Mouse (Mus musculus): ENCODE results near the gene Ada. TPM values are rescaled to one million over a fixed set of nuclear protein-coding genes. Genes with fewer than 3 reads are reported as not detected.
A peak's percentile ranks its signal among the peaks of the same experiment; 100 is the strongest.
"Not testable (repeated sequence)": the region's sequence is repeated elsewhere in the genome, so short reads cannot be mapped to it uniquely, and the experiment has no call there.

Gene Ada
- polyA plus RNA-seq, 1 experiment from 2014 or later: 3.5 TPM

GRCm38 (mm10) chr2:163697764-163698480, 52.1 kb downstream of the Ada start:
- no peaks in the 10 kb centered on the region for H3K9me3 ChIP-seq (ENCODE audit: control insufficient read depth, low read length)
- no peak overlapping the region for H3K9ac ChIP-seq (ENCODE audit: low read depth, low read length)
- peak overlapping the region; percentile 42; the same call in 1 of the 2 replicates for H3K27ac ChIP-seq (ENCODE audit: low read depth, low read length)
- no peak overlapping the region for H3K4me3 ChIP-seq (ENCODE audit: low read length)
- no peaks in the 10 kb centered on the region for H3K36me3 ChIP-seq (ENCODE audit: control insufficient read depth, insufficient read depth, low read length)
- H3K27me3 ChIP-seq (replicated peaks; ENCODE audit: control insufficient read depth, insufficient read depth, low read length): no peaks in the 10 kb centered on the region
- WGBS: 59% methylated on average over 14 of the region's 16 CpGs
- ATAC-seq: no peak
- no peak overlapping the region for H3K4me2 ChIP-seq (ENCODE audit: low read length)
- H3K4me1 ChIP-seq (ENCODE audit: control insufficient read depth, insufficient read depth, low read depth, low read length): peaks cover 2% of the 10 kb centered on the region; the same call in 1 of the 2 replicates

GRCm38 (mm10) chr2:163696763-163697162, 53.3 kb downstream of the Ada start:
- WGBS: 32% methylated on average over 2 of the region's 2 CpGs
- ATAC-seq: no peak
- no peak overlapping the region for H3K4me3 ChIP-seq (ENCODE audit: low read length)
- no peaks in the 10 kb centered on the region for H3K27me3 ChIP-seq (replicated peaks; ENCODE audit: control insufficient read depth, insufficient read depth, low read length)
- no peak overlapping the region for H3K4me2 ChIP-seq (ENCODE audit: low read length)
- no peaks in the 10 kb centered on the region for H3K36me3 ChIP-seq (ENCODE audit: control insufficient read depth, insufficient read depth, low read length)
- H3K27ac ChIP-seq (ENCODE audit: low read depth, low read length): no peak overlapping the region
- peaks cover 2% of the 10 kb centered on the region; the same call in 1 of the 2 replicates for H3K4me1 ChIP-seq (ENCODE audit: control insufficient read depth, insufficient read depth, low read depth, low read length)
- no peaks in the 10 kb centered on the region for H3K9me3 ChIP-seq (ENCODE audit: control insufficient read depth, low read length)
- H3K9ac ChIP-seq (ENCODE audit: low read depth, low read length): no peak overlapping the region

DNA sequence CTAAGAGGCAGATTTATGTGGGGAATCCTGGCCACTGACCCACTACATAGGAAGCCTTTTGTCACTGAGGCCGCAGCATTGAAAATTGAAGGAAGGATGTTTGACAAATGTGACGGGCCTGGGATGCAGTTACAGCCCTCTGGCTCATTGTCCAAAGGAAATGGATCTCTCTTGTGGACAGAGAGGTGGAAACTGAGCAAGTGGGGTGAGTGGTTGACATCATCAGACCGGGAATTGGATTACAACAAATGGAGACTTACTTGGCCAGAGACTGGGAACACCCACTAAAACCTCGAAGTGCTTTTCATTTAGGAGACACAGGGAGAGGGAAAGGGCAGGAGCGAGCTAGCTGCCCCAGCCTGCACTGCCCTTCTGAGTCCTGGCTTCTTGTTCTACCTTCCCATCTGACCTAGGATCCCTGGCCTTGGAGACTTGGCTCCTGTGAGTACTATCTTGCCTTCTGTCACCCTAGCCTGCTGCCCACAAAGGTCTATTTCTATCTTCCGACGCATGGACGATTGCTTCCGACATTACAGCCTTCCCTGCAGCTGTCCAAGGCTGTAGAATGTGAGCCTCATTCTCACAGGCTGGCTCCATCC, 56.2 kb downstream of the Ada start:
- no peak for ATAC-seq

GRCm38 (mm10) chr2:163692873-163693612, 57.0 kb downstream of the Ada start:
- WGBS: 83% methylated on average over 3 of the region's 3 CpGs
- Histone ChIP-seq H3K27ac (ENCODE audit: low read depth, low read length) (no peak overlapping the region; the same call in 1 of the 2 replicates), H3K27me3 (replicated peaks; ENCODE audit: control insufficient read depth, insufficient read depth, low read length) (no peaks in the 10 kb centered on the region), H3K4me3 (ENCODE audit: low read length) (no peak overlapping the region), H3K4me2 (ENCODE audit: low read length) (no peak overlapping the region), H3K36me3 (ENCODE audit: control insufficient read depth, insufficient read depth, low read length) (no peaks in the 10 kb centered on the region), H3K4me1 (ENCODE audit: control insufficient read depth, insufficient read depth, low read depth, low read length) (peaks cover 8% of the 10 kb centered on the region), H3K9me3 (ENCODE audit: control insufficient read depth, low read length) (no peaks in the 10 kb centered on the region), H3K9ac (ENCODE audit: low read depth, low read length) (no peak overlapping the region)
- ATAC-seq: no peak

More for the DNA sequence above, 56.2 kb downstream of the Ada start:
- H3K4me3 ChIP-seq (ENCODE audit: low read length): no peak overlapping the region
- H3K9me3 ChIP-seq (ENCODE audit: control insufficient read depth, low read length): no peaks in the 10 kb centered on the region
- no peak overlapping the region for H3K9ac ChIP-seq (ENCODE audit: low read depth, low read length)
- WGBS: 67% methylated on average over 9 of the region's 9 CpGs
- 0 out of 2 replicates have a peak overlapping the region, but pooled peaks have one; percentile 15 for H3K27ac ChIP-seq (ENCODE audit: low read depth, low read length)
- H3K4me2 ChIP-seq (ENCODE audit: low read length): no peak overlapping the region
- H3K4me1 ChIP-seq (ENCODE audit: control insufficient read depth, insufficient read depth, low read depth, low read length): peaks cover 8% of the 10 kb centered on the region
- no peaks in the 10 kb centered on the region for H3K36me3 ChIP-seq (ENCODE audit: control insufficient read depth, insufficient read depth, low read length)
- no peaks in the 10 kb centered on the region for H3K27me3 ChIP-seq (replicated peaks; ENCODE audit: control insufficient read depth, insufficient read depth, low read length)

GRCm38 (mm10) chr2:163691846-163692605, 58.0 kb downstream of the Ada start:
- 97% methylated on average over 6 of the region's 6 CpGs for WGBS
- ATAC-seq: no peak
- Histone ChIP-seq H3K4me2 (ENCODE audit: low read length) (no peak overlapping the region), H3K27ac (ENCODE audit: low read depth, low read length) (no peak overlapping the region), H3K9ac (ENCODE audit: low read depth, low read length) (no peak overlapping the region), H3K4me3 (ENCODE audit: low read length) (no peak overlapping the region), H3K4me1 (ENCODE audit: control insufficient read depth, insufficient read depth, low read depth, low read length) (peaks cover 8% of the 10 kb centered on the region), H3K36me3 (ENCODE audit: control insufficient read depth, insufficient read depth, low read length) (no peaks in the 10 kb centered on the region), H3K27me3 (replicated peaks; ENCODE audit: control insufficient read depth, insufficient read depth, low read length) (no peaks in the 10 kb centered on the region), H3K9me3 (ENCODE audit: control insufficient read depth, low read length) (no peaks in the 10 kb centered on the region)

DNA sequence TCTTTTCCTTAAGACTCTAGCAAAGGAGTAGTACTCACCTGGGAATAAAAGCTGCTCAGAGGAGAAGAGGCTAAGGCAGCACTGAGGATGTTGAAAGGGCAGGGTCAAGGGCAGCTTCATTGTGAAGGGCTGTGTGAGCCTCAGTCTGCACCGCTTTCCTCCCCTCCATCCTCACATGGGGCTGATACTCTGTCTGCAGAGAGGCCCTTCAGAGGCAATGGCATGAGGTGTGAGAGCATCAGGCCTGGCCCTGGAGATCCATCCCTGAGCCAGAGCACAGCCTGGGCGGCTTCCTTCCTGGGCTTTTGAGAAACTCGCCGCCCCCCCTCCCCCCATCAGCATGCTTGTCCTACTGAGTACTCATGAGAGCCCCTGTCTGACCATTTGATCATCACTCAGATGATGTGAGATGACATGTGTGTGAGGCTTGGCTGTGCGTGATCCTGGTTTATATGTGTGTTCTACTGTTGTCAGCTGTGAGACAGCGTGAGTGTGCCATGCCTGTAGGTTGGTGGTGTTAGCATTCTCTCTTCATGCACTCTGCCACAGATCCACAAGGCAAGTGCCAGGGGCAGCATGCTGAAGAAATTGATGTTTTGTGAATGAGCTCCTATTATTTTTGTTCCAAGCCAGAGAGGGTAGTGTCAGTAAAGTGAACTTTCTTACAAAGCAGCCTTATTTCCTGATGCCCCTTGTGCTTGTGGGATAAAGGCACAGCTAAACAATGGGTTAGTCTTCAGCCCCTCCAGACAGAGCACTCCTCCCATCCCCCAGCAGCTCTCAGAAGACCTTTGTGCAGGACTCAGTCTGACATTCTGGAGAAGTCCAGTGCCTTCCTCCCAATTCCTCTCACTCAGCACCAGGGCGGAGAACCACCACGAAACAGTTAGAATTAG, 59.4 kb downstream of the Ada start:
- Histone ChIP-seq H3K36me3 (ENCODE audit: control insufficient read depth, insufficient read depth, low read length) (no peaks in the 10 kb centered on the region), H3K27ac (ENCODE audit: low read depth, low read length) (no peak overlapping the region; the same call in 1 of the 2 replicates), H3K9ac (ENCODE audit: low read depth, low read length) (peak overlapping the region; percentile 27; the same call in 1 of the 2 replicates), H3K27me3 (replicated peaks; ENCODE audit: control insufficient read depth, insufficient read depth, low read length) (no peaks in the 10 kb centered on the region), H3K4me2 (ENCODE audit: low read length) (no peak overlapping the region), H3K9me3 (ENCODE audit: control insufficient read depth, low read length) (no peaks in the 10 kb centered on the region), H3K4me3 (ENCODE audit: low read length) (no peak overlapping the region), H3K4me1 (ENCODE audit: control insufficient read depth, insufficient read depth, low read depth, low read length) (peaks cover 13% of the 10 kb centered on the region)
- ATAC-seq: peak; percentile 30; the same call in 1 of the 2 replicates
- 54% methylated on average over 8 of the region's 8 CpGs for WGBS

- Histone ChIP-seq H3K27me3 (replicated peaks; ENCODE audit: control insufficient read depth, insufficient read depth, low read length) (no peaks in the 10 kb centered on the region), H3K9me3 (ENCODE audit: control insufficient read depth, low read length) (no peaks in the 10 kb centered on the region), H3K27ac (ENCODE audit: low read depth, low read length) (no peak overlapping the region), H3K4me2 (ENCODE audit: low read length) (no peak overlapping the region), H3K4me3 (ENCODE audit: low read length) (no peak overlapping the region), H3K4me1 (ENCODE audit: control insufficient read depth, insufficient read depth, low read depth, low read length) (peaks cover 17% of the 10 kb centered on the region), H3K36me3 (ENCODE audit: control insufficient read depth, insufficient read depth, low read length) (no peaks in the 10 kb centered on the region), H3K9ac (ENCODE audit: low read depth, low read length) (no peak overlapping the region)
- 79% methylated on average over 3 of the region's 3 CpGs for WGBS
- ATAC-seq: no peak
These were observed 60.3 kb downstream of the Ada start for GRCm38 (mm10) chr2:163689771-163690170.

- H3K4me3 ChIP-seq (ENCODE audit: low read length); H3K36me3 ChIP-seq (ENCODE audit: control insufficient read depth, insufficient read depth, low read length); H3K4me2 ChIP-seq (ENCODE audit: low read length); H3K27ac ChIP-seq (ENCODE audit: low read depth, low read length); H3K9me3 ChIP-seq (ENCODE audit: control insufficient read depth, low read length); ATAC-seq; H3K27me3 ChIP-seq (replicated peaks; ENCODE audit: control insufficient read depth, insufficient read depth, low read length); H3K9ac ChIP-seq (ENCODE audit: low read depth, low read length): not testable (repeated sequence)
- H3K4me1 ChIP-seq (ENCODE audit: control insufficient read depth, insufficient read depth, low read depth, low read length): peaks cover 17% of the 10 kb centered on the region
- 96% methylated on average over 1 of the region's 1 CpGs for WGBS
These were observed 61.7 kb downstream of the Ada start for GRCm38 (mm10) chr2:163688377-163688776.
